Mouse (Mus musculus): ENCODE results near the gene Card14. TPM values are rescaled to one million over a fixed set of nuclear protein-coding genes. Genes with fewer than 3 reads are reported as not detected.
"Not testable (repeated sequence)": the region's sequence is repeated elsewhere in the genome, so short reads cannot be mapped to it uniquely, and the experiment has no call there.

Gene Card14
- total and polyA plus RNA-seq, 2 experiments from 2014 or later, result 0.34 to 1.6 TPM

- WGBS, result 95% methylated on average over 1 of the region's 1 CpGs
- ATAC-seq, result no peak
- no peak for TF ChIP-seq CTCF (IDR thresholded peaks at IDR 0.05; ENCODE audit: low read depth)
Observed at GRCm38 (mm10) chr11:119378551-119378950, 71.0 kb downstream of the Card14 start.

GRCm38 (mm10) chr11:119381631-119382337, 74.2 kb downstream of the Card14 start:
- no peak for ATAC-seq

More at GRCm38 (mm10) chr11:119378551-119378950, 71.0 kb downstream of the Card14 start:
- DNase-seq, result no peak
- Histone ChIP-seq H3K4me1 (ENCODE audit: insufficient read depth) (no peaks in the 10 kb centered on the region), H3K27me3 (ENCODE audit: insufficient read depth, low read length) (no peaks in the 10 kb centered on the region), H3K4me3 (ENCODE audit: low read depth, low read length) (no peak overlapping the region), H3K36me3 (ENCODE audit: insufficient read depth) (no peaks in the 10 kb centered on the region), H3K9ac (no peak overlapping the region), H3K4me2 (ENCODE audit: low read depth) (no peak overlapping the region), H3K27ac (ENCODE audit: low read depth, low read length) (no peak overlapping the region), H3K9me3 (ENCODE audit: low read length) (no peaks in the 10 kb centered on the region)

GRCm38 (mm10) chr11:119382338-119382850, 74.8 kb downstream of the Card14 start:
- no peak overlapping the region for H3K4me2 ChIP-seq (ENCODE audit: low read depth)
- no peaks in the 10 kb centered on the region for H3K36me3 ChIP-seq (ENCODE audit: insufficient read depth)
- DNase-seq (no peak), ATAC-seq (no peak)
- H3K4me1 ChIP-seq (ENCODE audit: insufficient read depth), result no peaks in the 10 kb centered on the region
- no peaks in the 10 kb centered on the region for H3K27me3 ChIP-seq (ENCODE audit: insufficient read depth, low read length)
- no peak overlapping the region for H3K4me3 ChIP-seq (ENCODE audit: low read depth, low read length)
- no peak overlapping the region for H3K27ac ChIP-seq (ENCODE audit: low read depth, low read length)
- 79% methylated on average over 6 of the region's 6 CpGs for WGBS
- TF ChIP-seq CTCF (IDR thresholded peaks at IDR 0.05; ENCODE audit: low read depth), result no peak
- no peak overlapping the region for H3K9ac ChIP-seq
- no peaks in the 10 kb centered on the region for H3K9me3 ChIP-seq (ENCODE audit: low read length)

More at GRCm38 (mm10) chr11:119381631-119382337, 74.2 kb downstream of the Card14 start:
- Histone ChIP-seq H3K9me3 (ENCODE audit: low read length) (no peaks in the 10 kb centered on the region), H3K4me1 (ENCODE audit: insufficient read depth) (no peaks in the 10 kb centered on the region), H3K36me3 (ENCODE audit: insufficient read depth) (no peaks in the 10 kb centered on the region), H3K4me2 (ENCODE audit: low read depth) (no peak overlapping the region), H3K27ac (ENCODE audit: low read depth, low read length) (no peak overlapping the region), H3K4me3 (ENCODE audit: low read depth, low read length) (no peak overlapping the region), H3K27me3 (ENCODE audit: insufficient read depth, low read length) (no peaks in the 10 kb centered on the region), H3K9ac (no peak overlapping the region)
- no peak for DNase-seq
- TF ChIP-seq CTCF (IDR thresholded peaks at IDR 0.05; ENCODE audit: low read depth), result no peak
- WGBS, result 87% methylated on average over 9 of the region's 9 CpGs

- Histone ChIP-seq H3K4me3 (ENCODE audit: low read depth, low read length) (no peak overlapping the region), H3K9ac (no peak overlapping the region), H3K4me2 (ENCODE audit: low read depth) (no peak overlapping the region), H3K27me3 (ENCODE audit: insufficient read depth, low read length) (no peaks in the 10 kb centered on the region; the same call in 1 of the 2 replicates), H3K36me3 (ENCODE audit: insufficient read depth) (no peaks in the 10 kb centered on the region), H3K27ac (ENCODE audit: low read depth, low read length) (no peak overlapping the region), H3K9me3 (ENCODE audit: low read length) (no peaks in the 10 kb centered on the region), H3K4me1 (ENCODE audit: insufficient read depth) (no peaks in the 10 kb centered on the region)
- DNase-seq, result no peak
- 80% methylated on average over 4 of the region's 4 CpGs for WGBS
- no peak for ATAC-seq
- TF ChIP-seq CTCF (IDR thresholded peaks at IDR 0.05; ENCODE audit: low read depth), result no peak
Observed at GRCm38 (mm10) chr11:119384904-119385303, 77.3 kb downstream of the Card14 start.

- Histone ChIP-seq H3K4me3 (ENCODE audit: low read depth, low read length) (no peak overlapping the region), H3K27ac (ENCODE audit: low read depth, low read length) (no peak overlapping the region), H3K9ac (no peak overlapping the region), H3K4me1 (ENCODE audit: insufficient read depth) (no peaks in the 10 kb centered on the region), H3K4me2 (ENCODE audit: low read depth) (no peak overlapping the region), H3K27me3 (ENCODE audit: insufficient read depth, low read length) (peaks cover 6% of the 10 kb centered on the region; the same call in 1 of the 2 replicates), H3K9me3 (ENCODE audit: low read length) (no peaks in the 10 kb centered on the region), H3K36me3 (ENCODE audit: insufficient read depth) (no peaks in the 10 kb centered on the region)
- no peak for TF ChIP-seq CTCF (IDR thresholded peaks at IDR 0.05; ENCODE audit: low read depth)
- DNase-seq (no peak), ATAC-seq (no peak)
- 96% methylated on average over 5 of the region's 5 CpGs for WGBS
Observed at GRCm38 (mm10) chr11:119386306-119386705, 78.7 kb downstream of the Card14 start.

- ATAC-seq; H3K27ac ChIP-seq (ENCODE audit: low read depth, low read length); DNase-seq; H3K36me3 ChIP-seq (ENCODE audit: insufficient read depth); H3K4me1 ChIP-seq (ENCODE audit: insufficient read depth); H3K9me3 ChIP-seq (ENCODE audit: low read length); H3K4me2 ChIP-seq (ENCODE audit: low read depth); H3K9ac ChIP-seq; H3K4me3 ChIP-seq (ENCODE audit: low read depth, low read length): not testable (repeated sequence)
- 33% methylated on average over 3 of the region's 3 CpGs for WGBS
- H3K27me3 ChIP-seq (ENCODE audit: insufficient read depth, low read length), result peaks cover 12% of the 10 kb centered on the region
Observed at GRCm38 (mm10) chr11:119387273-119387672, 79.7 kb downstream of the Card14 start.

GRCm38 (mm10) chr11:119389851-119390270, 82.3 kb downstream of the Card14 start:
- peak overlapping the region; percentile 46 for H3K9ac ChIP-seq
- H3K27ac ChIP-seq (ENCODE audit: low read depth, low read length), result peak overlapping the region; percentile 46
- peak overlapping the region; percentile 44 for H3K4me3 ChIP-seq (ENCODE audit: low read depth, low read length)
- WGBS, result 4% methylated on average over 35 of the region's 35 CpGs
- peaks cover 14% of the 10 kb centered on the region for H3K27me3 ChIP-seq (ENCODE audit: insufficient read depth, low read length)
- peak overlapping the region; percentile 90 for H3K4me2 ChIP-seq (ENCODE audit: low read depth)
- H3K4me1 ChIP-seq (ENCODE audit: insufficient read depth), result no peaks in the 10 kb centered on the region
- DNase-seq, result peak; percentile 71
- peak; percentile 78 for ATAC-seq
- H3K9me3 ChIP-seq (ENCODE audit: low read length), result no peaks in the 10 kb centered on the region
- peak; percentile 52 for TF ChIP-seq CTCF (IDR thresholded peaks at IDR 0.05; ENCODE audit: low read depth)
- H3K36me3 ChIP-seq (ENCODE audit: insufficient read depth), result no peaks in the 10 kb centered on the region

Measured in forebrain, postnatal 0 days (tissue).